Mouse (Mus musculus) c-Kit-negative CD71-positive TER-119-positive erythroid progenitor cells, embryonic 14.5 days (primary cell): ENCODE results near the gene Gm11564.
"Not testable (repeated sequence)": the region's sequence is repeated elsewhere in the genome, so short reads cannot be mapped to it uniquely, and the experiment has no call there.

Source experiments
- DNase-seq: peaks from one replicate; pipeline ENCODE4 v3.0.0-alpha.2; 2013; ENCODE audit warnings: low read depth, low spot score

The Gm11564 gene

DNA sequence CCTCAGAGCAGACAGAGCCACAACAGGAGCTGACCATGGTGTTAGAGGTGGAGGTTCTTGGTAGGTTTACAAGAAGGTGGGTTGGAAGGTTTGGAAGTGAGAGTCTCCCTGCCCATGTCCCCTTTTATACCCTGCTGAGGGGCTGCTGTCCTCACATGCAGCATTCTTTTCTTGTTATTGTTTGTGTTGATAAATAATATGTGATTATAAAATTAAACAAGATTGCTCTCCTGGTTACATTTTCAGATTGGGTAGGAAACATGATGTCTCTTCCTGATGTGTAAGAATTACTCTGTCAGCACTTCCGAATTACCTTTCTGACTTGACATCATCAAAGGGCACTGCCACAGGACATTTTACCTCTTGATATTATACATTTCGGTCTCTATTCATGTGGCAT, at the start of gene Gm11564:
Gm11564 (minus strand) TSS at position 101 of the 400 bp plus-strand sequence.
- DNase-seq: not testable (repeated sequence)

DNA sequence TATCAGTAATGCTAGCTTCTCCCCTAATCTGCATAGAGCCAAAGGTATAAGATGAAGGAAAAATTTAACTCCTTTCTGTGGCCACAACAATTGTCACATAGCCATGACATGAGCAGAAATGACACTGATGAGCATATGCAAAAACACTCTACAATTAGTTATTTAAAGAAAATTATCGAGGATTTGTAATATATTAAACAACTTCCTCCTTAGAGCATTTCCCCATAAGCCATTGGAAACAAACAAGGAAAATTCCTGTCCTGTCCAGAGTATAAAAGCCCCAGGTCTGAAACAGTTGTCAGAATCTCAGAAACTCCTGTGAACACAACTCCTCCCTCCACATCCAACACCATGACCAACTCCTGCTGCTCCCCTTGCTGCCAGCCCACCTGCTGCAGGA, 48.7 kb upstream of the Gm11564 start, which contains the start of gene Gm11559:
Gm11559 (plus strand) TSS at position 301 of the 400 bp plus-strand sequence.
- DNase-seq: not testable (repeated sequence)

DNA sequence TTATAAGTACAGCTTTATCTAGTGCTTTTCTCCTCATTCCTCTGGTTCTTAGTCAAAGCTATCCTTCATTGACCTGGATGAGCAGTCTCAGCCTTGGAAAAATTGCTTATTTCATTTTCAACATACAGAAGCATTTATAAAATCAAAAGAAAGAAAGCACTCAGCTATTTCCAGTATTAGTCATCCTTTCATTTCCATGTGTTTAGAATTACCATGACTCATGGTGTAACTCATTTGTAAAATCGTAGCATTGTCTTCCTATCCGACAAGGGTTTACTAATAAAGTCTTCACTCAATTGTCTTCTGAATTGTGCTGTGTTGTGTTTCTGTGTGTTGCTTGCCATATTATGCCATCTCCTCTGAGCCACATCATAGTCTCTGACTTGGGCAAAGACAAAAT, 43.3 kb upstream of the Gm11564 start:
- DNase-seq: no peak

DNA sequence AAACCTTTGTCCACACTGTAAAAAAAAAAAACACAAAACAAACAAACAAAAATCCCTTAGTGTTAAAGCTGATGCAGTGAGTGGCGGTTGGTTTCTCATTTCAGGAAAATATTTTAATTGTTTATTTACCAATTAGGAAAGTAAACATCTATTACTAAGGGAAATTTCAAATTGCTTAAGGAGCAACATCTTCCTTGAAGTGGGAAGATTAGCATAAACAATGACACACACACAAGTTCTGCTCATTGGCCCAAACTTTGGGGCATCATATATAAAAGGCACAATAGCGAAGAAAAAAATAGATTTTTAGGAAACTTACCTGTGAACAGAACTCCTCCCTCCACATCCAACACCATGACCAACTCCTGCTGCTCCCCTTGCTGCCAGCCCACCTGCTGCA, 42.2 kb upstream of the Gm11564 start, which contains the start of gene Gm11568:
Gm11568 (plus strand) TSS at position 301 of the 400 bp plus-strand sequence.
- DNase-seq: no peak

DNA sequence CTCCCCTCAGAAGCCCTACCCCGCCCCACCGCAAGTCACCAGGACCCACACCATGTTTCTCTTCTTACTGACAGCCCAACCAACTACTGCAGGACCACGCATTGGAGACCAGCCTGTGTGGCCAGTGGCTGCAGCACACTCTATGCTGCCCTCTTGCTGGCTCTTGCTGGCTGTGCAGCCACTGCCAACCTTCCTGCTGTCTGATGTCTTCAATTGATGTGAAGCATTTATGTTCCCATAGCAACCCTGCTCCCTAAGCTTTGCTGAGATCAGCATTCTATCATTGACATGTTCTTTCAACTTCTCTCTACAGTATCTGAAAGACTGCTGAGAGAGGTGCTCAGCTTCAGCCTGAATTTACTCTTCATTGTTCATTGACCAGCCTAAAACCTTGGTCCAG, 38.7 kb upstream of the Gm11564 start:
- no peak for DNase-seq

DNA sequence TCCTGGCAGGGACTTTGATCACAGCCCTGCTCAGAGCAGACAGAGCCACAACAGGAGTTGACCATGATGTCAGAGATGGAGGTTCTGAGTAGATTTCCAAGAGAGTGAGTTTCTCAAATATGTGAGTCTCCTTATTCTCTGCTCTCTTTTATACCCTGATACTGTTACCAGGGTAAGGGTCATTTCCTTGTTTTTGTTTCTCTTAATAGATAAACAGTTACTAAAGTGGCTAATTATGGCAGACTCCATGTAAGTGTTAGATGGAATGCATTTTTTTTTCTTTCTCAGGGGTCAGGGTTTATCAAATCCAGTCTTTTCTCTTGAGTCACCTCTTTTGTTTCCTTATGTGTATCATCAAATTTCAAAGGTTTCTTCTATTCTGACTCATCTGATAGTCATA, 36.0 kb upstream of the Gm11564 start, which contains the start of gene Krtap4-16:
Krtap4-16 (minus strand) TSS at position 101 of the 400 bp plus-strand sequence.
- no peak for DNase-seq

DNA sequence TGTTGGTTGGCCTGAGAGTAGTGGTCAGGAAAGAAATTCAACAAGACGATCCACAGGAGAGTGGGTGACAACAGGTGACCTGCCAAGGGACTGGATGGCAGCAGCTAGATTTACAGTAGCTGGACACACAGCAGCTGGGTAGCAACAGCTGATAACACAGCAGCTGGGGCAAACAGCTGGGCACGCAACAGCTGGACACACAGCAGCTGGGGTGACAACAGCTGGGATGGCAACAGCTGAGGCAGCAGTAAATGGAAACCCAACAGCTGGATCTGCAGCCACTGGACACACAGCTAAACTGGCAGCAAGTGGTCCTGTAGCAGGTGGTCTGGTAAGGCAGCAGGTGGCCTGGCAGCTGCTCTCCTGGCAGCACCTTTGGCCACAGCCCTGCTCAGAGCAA, 31.3 kb upstream of the Gm11564 start:
- DNase-seq: no peak

DNA sequence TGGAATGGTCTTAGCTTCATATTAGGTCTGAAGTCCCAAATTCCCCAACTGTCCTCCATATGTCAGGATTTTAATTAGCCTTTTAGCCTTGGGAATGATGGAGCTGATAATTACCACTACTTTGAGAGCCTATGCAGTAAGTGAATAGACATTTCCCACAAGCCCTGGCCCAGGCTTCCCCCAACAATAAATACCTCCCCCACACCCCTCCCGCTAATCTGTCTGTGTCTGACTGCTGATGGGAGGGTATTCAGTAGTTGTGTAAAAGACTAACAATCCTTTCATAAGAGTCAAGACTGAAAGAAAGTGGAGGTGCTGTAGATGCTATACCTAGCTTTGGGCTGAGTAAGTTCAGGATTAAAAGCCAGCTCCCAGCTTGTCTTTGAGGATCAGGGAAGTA, 26.7 kb upstream of the Gm11564 start:
- DNase-seq: no peak

DNA sequence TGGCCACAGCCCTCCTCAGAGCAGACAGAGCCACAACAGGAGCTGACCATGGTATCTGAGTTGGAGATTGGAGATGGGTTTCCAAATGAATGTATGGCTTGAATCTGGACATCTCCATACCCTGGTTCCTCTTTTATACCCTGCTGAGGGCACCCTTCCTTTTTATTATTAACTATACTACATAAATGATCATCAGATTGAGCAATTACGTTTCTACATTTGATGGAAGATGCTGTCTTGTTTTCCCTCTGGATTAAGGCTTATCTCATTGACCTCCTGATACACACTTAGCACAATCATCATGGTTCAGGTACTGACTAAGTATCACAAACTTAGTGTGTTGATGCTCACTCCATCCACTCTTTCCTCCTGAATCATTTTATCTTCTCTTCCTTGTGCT, 22.5 kb upstream of the Gm11564 start, which contains the start of gene 2300003K06Rik:
2300003K06Rik (minus strand) TSS at position 101 of the 400 bp plus-strand sequence.
- no peak for DNase-seq

DNA sequence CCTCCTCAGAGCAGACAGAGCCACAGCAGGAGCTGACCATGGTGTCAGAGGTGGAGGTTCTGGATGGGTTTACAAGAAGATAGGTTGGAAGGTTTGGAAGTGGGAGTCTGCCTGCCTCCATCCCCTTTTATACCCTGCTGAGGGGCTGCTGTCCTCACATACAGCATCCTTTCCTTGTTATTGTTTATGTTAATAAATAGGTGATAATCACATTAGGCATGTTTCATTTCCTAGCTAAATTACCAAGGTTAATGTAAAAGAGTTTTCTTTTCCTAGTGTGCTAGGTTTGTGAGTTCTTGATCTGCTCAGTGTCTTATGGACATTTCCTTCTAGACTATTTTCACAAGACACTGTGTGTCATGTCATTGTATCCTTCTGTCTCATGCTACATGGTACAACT, 5.7 kb downstream of the Gm11564 start, which contains the start of gene Krtap4-13:
Krtap4-13 (minus strand) TSS at position 101 of the 400 bp plus-strand sequence.
- not testable (repeated sequence) for DNase-seq

DNA sequence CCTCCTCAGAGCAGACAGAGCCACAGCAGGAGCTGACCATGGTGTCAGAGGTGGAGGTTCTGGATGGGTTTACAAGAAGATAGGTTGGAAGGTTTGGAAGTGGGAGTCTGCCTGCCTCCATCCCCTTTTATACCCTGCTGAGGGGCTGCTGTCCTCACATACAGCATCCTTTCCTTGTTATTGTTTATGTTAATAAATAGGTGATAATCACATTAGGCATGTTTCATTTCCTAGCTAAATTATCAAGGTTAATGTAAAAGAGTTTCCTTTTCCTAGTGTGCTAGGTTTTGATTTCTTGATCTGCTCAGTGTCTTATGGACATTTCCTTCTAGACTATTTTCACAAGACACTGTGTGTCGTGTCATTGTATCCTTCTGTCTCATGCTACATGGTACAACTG, 11.1 kb downstream of the Gm11564 start, which contains the start of gene Gm11554:
Gm11554 (minus strand) TSS at position 101 of the 400 bp plus-strand sequence.
- DNase-seq: not testable (repeated sequence)

DNA sequence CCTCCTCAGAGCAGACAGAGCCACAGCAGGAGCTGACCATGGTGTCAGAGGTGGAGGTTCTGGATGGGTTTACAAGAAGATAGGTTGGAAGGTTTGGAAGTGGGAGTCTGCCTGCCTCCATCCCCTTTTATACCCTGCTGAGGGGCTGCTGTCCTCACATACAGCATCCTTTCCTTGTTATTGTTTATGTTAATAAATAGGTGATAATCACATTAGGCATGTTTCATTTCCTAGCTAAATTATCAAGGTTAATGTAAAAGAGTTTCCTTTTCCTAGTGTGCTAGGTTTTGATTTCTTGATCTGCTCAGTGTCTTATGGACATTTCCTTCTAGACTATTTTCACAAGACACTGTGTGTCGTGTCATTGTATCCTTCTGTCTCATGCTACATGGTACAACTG, 16.6 kb downstream of the Gm11564 start, which contains the start of gene Gm11569:
Gm11569 (minus strand) TSS at position 101 of the 400 bp plus-strand sequence.
- DNase-seq: not testable (repeated sequence)

DNA sequence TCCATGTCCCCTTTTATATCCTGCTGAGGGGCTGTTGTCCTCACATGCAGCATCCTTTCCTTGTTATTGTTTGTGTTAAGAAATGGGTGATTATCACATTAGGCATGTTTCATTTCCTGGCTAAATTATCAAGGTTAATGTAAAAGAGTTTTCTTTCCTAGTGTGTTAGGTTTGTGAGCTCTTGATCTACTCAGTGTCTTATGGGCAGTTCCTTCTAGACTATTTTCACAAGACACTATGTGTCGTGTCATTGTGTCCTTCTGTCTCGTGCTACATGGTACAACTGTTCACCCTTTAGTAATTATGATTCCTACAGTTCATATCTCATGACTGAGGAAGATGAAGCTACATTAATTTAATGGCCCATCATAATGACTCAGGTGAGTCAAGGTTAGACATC, 22.1 kb downstream of the Gm11564 start, which contains the start of gene Gm11596:
Gm11596 (minus strand) TSS at position 101 of the 400 bp plus-strand sequence.
- DNase-seq: no peak

DNA sequence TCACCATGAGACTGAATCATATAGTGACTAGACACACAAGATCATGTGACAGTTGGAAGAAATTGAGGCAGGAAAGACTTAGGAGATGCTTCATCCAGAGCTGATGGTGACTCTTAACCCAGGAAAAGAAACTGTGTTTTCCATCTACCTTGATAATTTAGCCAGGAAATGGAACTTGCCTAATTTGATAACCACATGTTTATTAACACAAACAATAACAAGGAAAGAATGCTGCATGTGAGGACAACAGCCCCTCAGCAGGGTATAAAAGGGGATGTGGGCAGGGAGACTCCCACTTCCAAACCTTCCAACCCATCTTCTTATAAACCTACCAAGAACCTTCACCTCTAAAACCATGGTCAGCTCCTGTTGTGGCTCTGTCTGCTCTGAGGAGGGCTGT, 30.6 kb downstream of the Gm11564 start, which contains the start of gene Krtap4-9:
Krtap4-9 (plus strand) TSS at position 301 of the 400 bp plus-strand sequence.
- DNase-seq: not testable (repeated sequence)

DNA sequence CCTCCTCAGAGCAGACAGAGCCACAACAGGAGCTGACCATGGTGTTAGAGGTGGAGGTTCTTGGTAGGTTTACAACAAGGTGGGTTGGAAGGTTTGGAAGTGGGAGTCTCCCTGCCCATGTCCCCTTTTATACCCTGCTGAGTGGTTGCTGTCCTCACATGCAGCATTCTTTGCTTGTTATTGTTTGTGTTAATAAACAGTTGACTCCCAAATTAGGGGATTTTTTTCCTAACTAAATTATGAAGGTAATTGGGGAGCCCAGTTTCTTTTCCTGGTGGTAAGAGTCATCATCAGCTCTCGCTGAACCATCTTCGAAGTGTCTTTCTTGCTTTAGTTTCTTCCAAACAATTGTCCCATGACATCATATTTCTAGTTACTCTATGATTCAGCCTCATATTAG, 34.9 kb downstream of the Gm11564 start, which contains the start of gene Krtap4-8:
Krtap4-8 (minus strand) TSS at position 101 of the 400 bp plus-strand sequence.
- no peak for DNase-seq

DNA sequence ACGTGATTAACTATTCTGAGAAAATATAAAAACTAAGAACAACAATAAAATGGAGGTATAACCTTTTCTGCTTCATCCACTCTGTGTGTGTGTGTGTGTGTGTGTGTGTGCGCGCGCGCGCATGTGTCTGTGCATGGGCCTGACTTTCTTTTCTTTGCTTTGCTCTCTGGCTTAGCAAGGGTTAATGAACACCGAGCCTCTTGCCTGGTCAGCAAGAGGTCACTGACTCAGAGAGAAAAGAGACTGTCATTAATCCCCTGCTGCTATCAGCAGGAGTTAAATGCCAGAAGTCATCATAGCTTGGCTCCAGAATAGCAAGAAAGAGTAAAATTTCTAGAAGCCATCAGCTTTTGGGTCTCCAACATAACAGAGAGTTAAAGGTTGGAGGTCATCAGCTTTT, 37.1 kb downstream of the Gm11564 start:
- DNase-seq: no peak

DNA sequence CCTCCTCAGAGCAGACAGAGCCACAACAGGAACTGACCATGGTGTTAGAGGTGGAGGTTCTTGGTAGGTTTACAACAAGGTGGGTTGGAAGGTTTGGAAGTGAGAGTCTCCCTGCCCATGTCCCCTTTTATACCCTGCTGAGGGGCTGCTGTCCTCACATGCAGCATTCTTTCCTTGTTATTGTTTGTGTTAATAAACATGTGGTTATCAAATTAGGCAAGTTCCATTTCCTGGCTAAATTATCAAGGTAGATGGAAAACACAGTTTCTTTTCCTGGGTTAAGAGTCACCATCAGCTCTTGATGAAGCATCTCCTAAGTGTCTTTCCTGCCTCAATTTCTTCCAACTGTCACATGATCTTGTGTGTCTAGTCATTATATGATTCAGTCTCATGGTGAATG, 42.7 kb downstream of the Gm11564 start, which contains the start of gene Gm11595:
Gm11595 (minus strand) TSS at position 101 of the 400 bp plus-strand sequence.
- DNase-seq: not testable (repeated sequence)

DNA sequence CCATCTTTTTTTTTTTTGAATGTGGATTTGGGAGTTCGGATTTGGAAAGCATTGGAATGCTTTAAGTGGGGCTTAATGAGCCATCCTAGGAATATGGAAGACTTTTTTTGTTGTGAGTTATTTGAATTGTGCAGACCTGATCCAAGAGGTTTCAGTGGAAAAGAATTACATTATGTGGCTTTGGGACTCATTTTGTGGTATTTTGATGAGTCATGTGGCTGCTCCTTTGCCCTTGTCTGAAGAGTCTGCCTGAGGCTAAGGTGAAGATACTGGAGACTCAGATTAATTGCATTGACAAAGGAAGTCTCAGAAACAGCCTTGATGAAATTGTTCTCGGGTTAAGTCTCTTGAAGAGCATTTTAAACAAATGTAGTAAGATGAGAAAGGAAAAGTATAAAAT, 47.1 kb downstream of the Gm11564 start:
- no peak for DNase-seq
